Mouse (Mus musculus): ENCODE results near the gene Synpo2l. TPM values are rescaled to one million over a fixed set of nuclear protein-coding genes. Genes with fewer than 3 reads are reported as not detected.

Synpo2l gene
- polyA plus RNA-seq, 1 experiment: 0.07 TPM

DNA sequence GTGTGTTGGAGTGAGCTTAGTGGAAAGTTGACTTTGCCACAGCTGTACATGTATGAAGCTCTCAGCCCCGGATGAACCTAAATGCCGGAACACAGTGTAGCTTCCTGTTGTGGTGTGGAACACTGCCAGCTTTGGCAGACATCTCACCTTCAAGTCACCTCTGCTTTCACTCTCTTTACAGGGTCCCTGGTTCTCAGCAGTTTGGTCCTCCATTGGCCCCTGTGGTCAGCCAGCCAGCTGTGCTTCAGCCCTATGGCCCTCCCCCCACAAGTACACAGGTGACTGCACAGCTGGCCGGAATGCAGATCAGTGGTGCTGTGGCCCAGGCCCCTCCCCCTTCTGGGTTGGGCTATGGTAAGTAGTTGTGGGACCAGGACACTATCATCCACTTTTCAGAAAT, 14.3 kb upstream of the Synpo2l start:
- Histone ChIP-seq H3K4me1 (ENCODE audit: control insufficient read depth, insufficient read depth, insufficient read length) (peaks cover 5% of the 10 kb centered on the region; the same call in 1 of the 2 replicates), H3K27me3 (ENCODE audit: control insufficient read depth, insufficient read depth, low read length) (no peaks in the 10 kb centered on the region), H3K4me3 (ENCODE audit: extremely low read depth, insufficient read depth, insufficient read length) (peak overlapping the region; percentile 31; the same call in 1 of the 2 replicates), H3K36me3 (ENCODE audit: control insufficient read depth, insufficient read depth, low read length) (peaks cover 49% of the 10 kb centered on the region), H3K27ac (ENCODE audit: insufficient read depth, low read length) (peak overlapping the region; percentile 85)
- no peak for TF ChIP-seq CTCF (IDR thresholded peaks at IDR 0.05; ENCODE audit: extremely low read depth, insufficient read depth, insufficient read length, insufficient replicate concordance)
- TF ChIP-seq POLR2A (IDR thresholded peaks at IDR 0.05; ENCODE audit: low read depth, low read length): no peak
- DNase-seq (ENCODE audit: low read depth in 1 of 2, low spot score in 2 of 2): peak; percentile 70 to 78
- WGBS: 11% methylated on average over 3 of the region's 3 CpGs

DNA sequence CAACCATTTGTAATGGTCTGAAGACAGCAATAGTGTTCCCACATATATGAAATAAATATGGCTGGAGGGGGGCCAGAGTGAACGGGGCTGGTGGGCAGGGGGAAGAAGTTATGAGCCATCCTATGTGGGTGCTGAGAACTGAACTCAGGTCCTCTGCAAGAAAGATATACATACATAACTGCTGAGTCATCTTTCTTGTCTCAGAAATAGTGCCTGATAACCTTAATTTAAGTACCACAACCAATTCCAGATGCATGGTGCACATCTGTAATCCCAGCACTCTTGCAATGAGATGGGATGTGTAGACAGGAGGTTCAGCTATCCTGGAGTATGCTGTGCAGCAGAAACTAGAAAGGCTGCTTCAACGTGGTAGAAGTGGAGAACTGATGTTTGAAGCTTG, 13.6 kb upstream of the Synpo2l start:
- Histone ChIP-seq H3K4me3 (ENCODE audit: extremely low read depth, insufficient read depth, insufficient read length) (no peak overlapping the region), H3K36me3 (ENCODE audit: control insufficient read depth, insufficient read depth, low read length) (peaks cover 45% of the 10 kb centered on the region), H3K4me1 (ENCODE audit: control insufficient read depth, insufficient read depth, insufficient read length) (peaks cover 5% of the 10 kb centered on the region; the same call in 1 of the 2 replicates), H3K27ac (ENCODE audit: insufficient read depth, low read length) (peak overlapping the region; percentile 82), H3K27me3 (ENCODE audit: control insufficient read depth, insufficient read depth, low read length) (no peaks in the 10 kb centered on the region)
- WGBS: 63% methylated on average over 2 of the region's 2 CpGs
- DNase-seq (ENCODE audit: low read depth in 1 of 2, low spot score in 2 of 2): no peak
- TF ChIP-seq POLR2A (IDR thresholded peaks at IDR 0.05; ENCODE audit: low read depth, low read length) (no peak), CTCF (IDR thresholded peaks at IDR 0.05; ENCODE audit: extremely low read depth, insufficient read depth, insufficient read length, insufficient replicate concordance) (no peak)

DNA sequence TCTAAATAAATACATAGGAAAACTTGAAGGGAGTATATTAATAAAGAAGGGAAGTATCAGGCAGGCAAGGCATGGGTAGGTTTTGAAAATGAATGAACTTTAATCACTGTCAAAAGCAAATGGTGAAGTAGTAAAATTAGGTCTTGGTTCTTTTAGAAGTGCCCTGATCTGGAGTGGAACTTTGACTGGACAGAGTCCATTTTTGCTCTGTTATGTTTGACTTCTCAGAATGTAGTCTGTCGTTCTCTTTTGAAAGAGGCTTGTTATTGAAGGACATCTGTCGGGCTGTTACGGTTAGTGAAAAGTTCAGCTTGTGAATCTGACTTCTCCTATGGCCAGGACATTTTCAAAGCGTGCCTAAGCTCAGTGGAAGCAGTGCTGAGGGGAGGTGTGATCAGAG, 9.8 kb upstream of the Synpo2l start:
- peaks cover 5% of the 10 kb centered on the region; the same call in 1 of the 2 replicates for H3K4me1 ChIP-seq (ENCODE audit: control insufficient read depth, insufficient read depth, insufficient read length)
- 93% methylated on average over 4 of the region's 4 CpGs for WGBS
- no peaks in the 10 kb centered on the region for H3K27me3 ChIP-seq (ENCODE audit: control insufficient read depth, insufficient read depth, low read length)
- H3K27ac ChIP-seq (ENCODE audit: insufficient read depth, low read length): no peak overlapping the region
- TF ChIP-seq POLR2A (IDR thresholded peaks at IDR 0.05; ENCODE audit: low read depth, low read length): no peak
- no peak for TF ChIP-seq CTCF (IDR thresholded peaks at IDR 0.05; ENCODE audit: extremely low read depth, insufficient read depth, insufficient read length, insufficient replicate concordance)
- no peak overlapping the region for H3K4me3 ChIP-seq (ENCODE audit: extremely low read depth, insufficient read depth, insufficient read length)
- no peak for DNase-seq (ENCODE audit: low read depth in 1 of 2, low spot score in 2 of 2)
- peaks cover 19% of the 10 kb centered on the region for H3K36me3 ChIP-seq (ENCODE audit: control insufficient read depth, insufficient read depth, low read length)

DNA sequence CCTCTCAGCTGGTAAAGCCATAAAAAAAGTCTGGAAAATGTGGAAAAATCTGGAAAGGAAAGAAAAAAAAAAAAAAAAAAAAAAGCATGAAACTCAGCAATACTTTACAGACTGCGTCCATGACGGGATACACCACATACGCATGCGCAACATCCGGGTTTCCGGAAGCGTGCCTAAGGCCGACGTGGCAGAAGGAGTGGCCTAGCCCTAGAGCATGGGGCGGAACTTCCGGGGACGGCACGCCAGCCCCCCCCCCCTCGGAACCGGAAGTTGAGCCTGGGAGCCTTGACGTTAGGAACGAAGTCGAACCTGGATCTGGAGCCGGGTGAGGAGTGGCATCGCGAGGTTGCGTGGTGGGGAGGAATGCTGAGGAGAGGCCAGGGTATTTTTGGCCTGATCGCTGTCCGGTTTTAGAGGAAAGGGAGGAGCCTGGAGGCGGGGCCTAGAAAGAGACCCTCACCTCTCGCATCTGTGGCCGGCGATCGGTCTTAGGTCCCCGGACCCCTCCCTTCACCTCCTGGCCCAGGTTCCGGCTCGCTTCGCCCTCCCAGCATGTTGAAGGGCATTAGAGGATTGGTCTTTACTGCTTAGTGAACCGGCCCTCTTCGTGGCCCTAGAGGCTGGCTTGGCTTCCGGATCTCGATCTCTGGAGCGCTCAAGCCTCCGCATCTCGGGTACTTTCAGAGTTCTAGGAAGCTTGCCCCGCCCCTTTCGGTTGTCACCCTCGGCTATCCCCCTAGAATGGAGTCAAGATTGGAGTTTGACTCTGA, 6.1 kb upstream of the Synpo2l start, which contains the start of gene Sec24c:
TSS of gene Sec24c (plus strand) at position 245 of the 770 bp plus-strand sequence.
- H3K4me1 ChIP-seq (ENCODE audit: control insufficient read depth, insufficient read depth, insufficient read length): no peaks in the 10 kb centered on the region; the same call in 1 of the 2 replicates
- no peaks in the 10 kb centered on the region for H3K27me3 ChIP-seq (ENCODE audit: control insufficient read depth, insufficient read depth, low read length)
- WGBS: under 1% methylated on average over 43 of the region's 43 CpGs
- peak; percentile 95 to 98 for DNase-seq (ENCODE audit: low read depth in 1 of 2, low spot score in 2 of 2)
- H3K36me3 ChIP-seq (ENCODE audit: control insufficient read depth, insufficient read depth, low read length): peaks cover 13% of the 10 kb centered on the region
- TF ChIP-seq POLR2A (IDR thresholded peaks at IDR 0.05; ENCODE audit: low read depth, low read length) (peak; percentile 49; the same call in 1 of the 2 replicates), CTCF (IDR thresholded peaks at IDR 0.05; ENCODE audit: extremely low read depth, insufficient read depth, insufficient read length, insufficient replicate concordance) (no peak)
- H3K27ac ChIP-seq (ENCODE audit: insufficient read depth, low read length): peak within 1 kb of the TSS; percentile 91
- H3K4me3 ChIP-seq (ENCODE audit: extremely low read depth, insufficient read depth, insufficient read length): peak within 1 kb of the TSS; percentile 91

DNA sequence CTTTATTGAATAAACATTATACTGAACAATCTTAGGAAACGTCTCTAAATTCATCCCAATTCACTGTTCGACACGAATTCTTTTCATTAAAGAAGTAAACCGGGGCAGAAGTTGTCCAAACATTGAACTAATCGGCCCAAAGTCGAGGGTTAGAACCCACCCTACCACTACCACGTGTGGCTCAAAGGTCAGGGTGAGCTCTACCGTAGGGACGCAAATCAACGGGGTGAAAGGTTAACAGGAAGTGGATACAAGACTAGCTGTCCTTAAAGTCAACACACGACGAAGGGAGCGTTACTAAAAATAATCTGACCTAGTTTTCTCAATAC, 5.5 kb upstream of the Synpo2l start:
- H3K27ac ChIP-seq (ENCODE audit: insufficient read depth, low read length): peak overlapping the region; percentile 75
- no peak for DNase-seq (ENCODE audit: low read depth in 1 of 2, low spot score in 2 of 2)
- WGBS: 10% methylated on average over 13 of the region's 13 CpGs

DNA sequence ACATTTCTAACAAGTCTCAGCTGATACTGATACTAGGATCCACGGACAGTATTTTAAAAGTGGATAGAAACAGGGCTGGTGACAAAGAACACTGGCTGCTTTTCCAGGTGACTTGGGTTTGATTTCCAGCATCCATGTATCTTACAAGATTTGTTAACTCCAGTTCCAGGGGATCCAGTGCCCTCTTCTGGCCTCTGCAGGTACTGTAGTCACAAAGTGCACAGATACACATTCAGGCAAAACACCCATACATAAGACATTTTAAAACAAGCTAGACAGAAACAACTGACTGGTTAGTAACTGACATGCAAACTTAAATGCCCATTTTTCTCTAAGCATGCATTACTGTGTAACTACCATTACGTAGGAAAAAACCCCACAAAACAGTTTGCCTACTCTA, 4.8 kb upstream of the Synpo2l start:
- no peak overlapping the region for H3K4me3 ChIP-seq (ENCODE audit: extremely low read depth, insufficient read depth, insufficient read length)
- TF ChIP-seq CTCF (IDR thresholded peaks at IDR 0.05; ENCODE audit: extremely low read depth, insufficient read depth, insufficient read length, insufficient replicate concordance) (no peak), POLR2A (IDR thresholded peaks at IDR 0.05; ENCODE audit: low read depth, low read length) (no peak)
- DNase-seq (ENCODE audit: low read depth in 1 of 2, low spot score in 2 of 2): no peak

More for the DNA sequence above, 5.5 kb upstream of the Synpo2l start:
- peak overlapping the region; percentile 49 for H3K4me3 ChIP-seq (ENCODE audit: extremely low read depth, insufficient read depth, insufficient read length)
- no peaks in the 10 kb centered on the region for H3K27me3 ChIP-seq (ENCODE audit: control insufficient read depth, insufficient read depth, low read length)
- H3K4me1 ChIP-seq (ENCODE audit: control insufficient read depth, insufficient read depth, insufficient read length): no peaks in the 10 kb centered on the region; the same call in 1 of the 2 replicates
- no peak for TF ChIP-seq POLR2A (IDR thresholded peaks at IDR 0.05; ENCODE audit: low read depth, low read length)
- no peak for TF ChIP-seq CTCF (IDR thresholded peaks at IDR 0.05; ENCODE audit: extremely low read depth, insufficient read depth, insufficient read length, insufficient replicate concordance)
- peaks cover 11% of the 10 kb centered on the region for H3K36me3 ChIP-seq (ENCODE audit: control insufficient read depth, insufficient read depth, low read length)

DNA sequence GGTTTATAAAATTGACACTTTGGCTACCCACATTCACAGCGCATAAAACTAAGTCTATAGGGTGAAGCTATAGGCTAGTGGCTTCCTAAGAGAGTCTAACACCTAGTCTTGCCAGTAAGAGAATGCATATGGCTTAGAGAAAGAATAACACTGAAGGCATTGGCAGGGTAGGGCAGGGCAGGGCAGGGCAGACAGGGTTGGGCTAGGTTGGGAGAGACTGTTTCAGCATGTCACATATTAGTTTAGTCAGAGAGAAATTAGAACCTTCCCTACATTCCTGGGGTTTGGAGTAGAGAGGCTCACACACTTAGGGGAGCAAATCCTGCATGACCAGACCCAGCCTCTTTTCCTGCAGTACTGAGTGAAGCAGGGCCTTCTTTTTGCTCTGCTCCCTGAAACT, 685 bp downstream of the Synpo2l start:
- Histone ChIP-seq H3K27ac (ENCODE audit: insufficient read depth, low read length) (no peak overlapping the region), H3K4me3 (ENCODE audit: extremely low read depth, insufficient read depth, insufficient read length) (no peak overlapping the region), H3K27me3 (ENCODE audit: control insufficient read depth, insufficient read depth, low read length) (no peaks in the 10 kb centered on the region), H3K4me1 (ENCODE audit: control insufficient read depth, insufficient read depth, insufficient read length) (no peaks in the 10 kb centered on the region), H3K36me3 (ENCODE audit: control insufficient read depth, insufficient read depth, low read length) (no peaks in the 10 kb centered on the region)
- TF ChIP-seq POLR2A (IDR thresholded peaks at IDR 0.05; ENCODE audit: low read depth, low read length): no peak
- no peak for TF ChIP-seq CTCF (IDR thresholded peaks at IDR 0.05; ENCODE audit: extremely low read depth, insufficient read depth, insufficient read length, insufficient replicate concordance)
- no peak for DNase-seq (ENCODE audit: low read depth in 1 of 2, low spot score in 2 of 2)
- WGBS: 86% methylated on average over 1 of the region's 1 CpGs

More for the DNA sequence above, 4.8 kb upstream of the Synpo2l start:
- Histone ChIP-seq H3K36me3 (ENCODE audit: control insufficient read depth, insufficient read depth, low read length) (peaks cover 7% of the 10 kb centered on the region), H3K4me1 (ENCODE audit: control insufficient read depth, insufficient read depth, insufficient read length) (no peaks in the 10 kb centered on the region; the same call in 1 of the 2 replicates), H3K27ac (ENCODE audit: insufficient read depth, low read length) (no peak overlapping the region), H3K27me3 (ENCODE audit: control insufficient read depth, insufficient read depth, low read length) (no peaks in the 10 kb centered on the region)
- 96% methylated on average over 2 of the region's 2 CpGs for WGBS

All from spleen, adult 2 months (tissue).